Mouse (Mus musculus) lung, postnatal 0 days (tissue): Measurements from ENCODE around the gene Hkdc1.

Experiments used
- CTCF ChIP-seq: IDR thresholded peaks from 2 replicates; pipeline ENCODE4 v1.5.1; 2016; ENCODE audit warnings: antibody characterized with exemption, mild to moderate bottlenecking
- EP300 ChIP-seq: IDR thresholded peaks from 2 replicates; pipeline ENCODE4 v1.6.1; 2016; ENCODE audit warnings: antibody characterized with exemption, mild to moderate bottlenecking, control low read depth

DNA sequence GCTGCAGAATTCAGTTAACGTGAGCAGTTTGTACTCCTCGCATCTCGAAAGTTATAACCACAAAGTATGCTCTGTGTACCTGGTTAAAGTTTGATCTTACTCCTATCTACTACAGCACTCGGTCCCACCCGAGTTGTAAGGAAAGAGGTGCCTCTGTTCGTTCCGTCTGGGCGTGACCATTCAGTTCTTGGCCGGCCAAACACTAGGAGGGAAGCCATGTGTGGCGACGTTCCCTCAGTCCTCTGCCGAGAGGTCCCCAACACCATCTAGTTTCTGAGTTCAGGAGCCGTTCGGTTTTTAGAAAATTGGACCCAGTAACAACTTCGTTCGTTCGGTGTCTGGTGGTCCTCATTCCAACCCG lies 28.0 kb upstream of the Hkdc1 start:
- no peak for TF ChIP-seq EP300
- no peak for TF ChIP-seq CTCF
